In genomic region chr2:155045075-155045474, GRCm38 (mm10) we compare ENCODE assay signal across 35 mouse cellular contexts. TPM values are rescaled to one million over a fixed set of nuclear protein-coding genes. Genes with fewer than 3 reads are reported as not detected.
"Had no signal": no experiment of that assay in that cellular context is flagged by ENCODE, and none has a peak within 500 bp of the region (broad histone marks: within the 10 kb centered on the region; RNA-seq: fewer than 3 reads in every experiment).

No protein-coding gene starts in this region.

- H3K9me3 ChIP-seq: heart, embryonic 12.5 days; heart, embryonic 13.5 days; heart, embryonic 15.5 days; hindbrain, embryonic 10.5 days; hindbrain, embryonic 12.5 days; hindbrain, embryonic 13.5 days; hindbrain, embryonic 15.5 days; intestine, embryonic 15.5 days; kidney, embryonic 15.5 days had no signal

- H3K27me3 ChIP-seq: heart, embryonic 12.5 days; heart, embryonic 13.5 days; heart, embryonic 15.5 days; hindbrain, embryonic 12.5 days; hindbrain, embryonic 13.5 days; hindbrain, embryonic 15.5 days; intestine, embryonic 15.5 days had no signal

- DNase-seq: heart, postnatal 14 days; heart, postnatal 36 days; heart, postnatal 4 days; kidney, adult 11 months; kidney, adult 18-20 months; kidney, adult 2 months; kidney, adult 8-10 months; kidney, adult 9 months; kidney, postnatal 10 days; kidney, postnatal 14 days; kidney, postnatal 25 days; kidney, postnatal 36 days; kidney, postnatal 4 days; layer of hippocampus, adult 9-11 months; layer of hippocampus, postnatal 36 days had no signal

- H3K4me2 ChIP-seq: heart, embryonic 11.5 days; heart, embryonic 12.5 days; heart, embryonic 13.5 days; heart, embryonic 15.5 days; hindbrain, embryonic 12.5 days; hindbrain, embryonic 13.5 days; hindbrain, embryonic 14.5 days; hindbrain, embryonic 15.5 days; intestine, embryonic 15.5 days; kidney, embryonic 15.5 days had no signal

- H3K27ac ChIP-seq: heart, embryonic 13.5 days; heart, embryonic 15.5 days; hindbrain, embryonic 10.5 days; hindbrain, embryonic 12.5 days; hindbrain, embryonic 13.5 days; hindbrain, embryonic 14.5 days; hindbrain, embryonic 15.5 days; hindbrain, postnatal 0 days; intestine, embryonic 15.5 days; kidney, embryonic 15.5 days; kidney, postnatal 0 days; layer of hippocampus, adult 2 months; left cerebral cortex, adult 2 months had no signal

- H3K4me3 ChIP-seq: heart, embryonic 12.5 days; heart, embryonic 13.5 days; heart, embryonic 15.5 days; hindbrain, embryonic 10.5 days; hindbrain, embryonic 12.5 days; hindbrain, embryonic 13.5 days; hindbrain, embryonic 15.5 days; intestine, embryonic 15.5 days; kidney, embryonic 15.5 days; layer of hippocampus, adult 2 months; left cerebral cortex, adult 2 months had no signal

- H3K9ac ChIP-seq: heart, embryonic 12.5 days; heart, embryonic 13.5 days; heart, embryonic 15.5 days; hindbrain, embryonic 12.5 days; hindbrain, embryonic 13.5 days; hindbrain, embryonic 14.5 days; hindbrain, embryonic 15.5 days; intestine, embryonic 15.5 days; kidney, embryonic 15.5 days had no signal

- ATAC-seq: hindbrain, embryonic 16.5 days; hindbrain, postnatal 0 days; inflammation-experienced regulatory T-cells, adult 6 months; intestine, embryonic 15.5 days; intestine, embryonic 16.5 days; intestine, postnatal 0 days had no signal

- H3K36me3 ChIP-seq: heart, embryonic 12.5 days; heart, embryonic 13.5 days; heart, embryonic 15.5 days; hindbrain, embryonic 10.5 days; hindbrain, embryonic 12.5 days; hindbrain, embryonic 13.5 days; hindbrain, embryonic 15.5 days; intestine, embryonic 15.5 days; kidney, embryonic 15.5 days had no signal

RNA-seq across cellular contexts. Expression of gene Gm14226, which starts 27.0 kb away (rescaled TPM):
- total RNA-seq: hematopoietic stem cell, adult 5-6 weeks had no signal
- polyA plus RNA-seq: hindbrain, embryonic 14.5 days had no signal
